Mouse (Mus musculus) adrenal gland, postnatal 36 days (tissue): ENCODE measurements around the gene Gmppa. TPM values are rescaled to one million over a fixed set of nuclear protein-coding genes. Genes with fewer than 3 reads are reported as not detected.

Source experiments
- DNase-seq, 2 experiments: peaks; one replicate each; pipeline ENCODE4 v3.0.0; 2021; ENCODE audit warnings: mixed read lengths in 1 of 2
- total RNA-seq, 2 experiments: library from RNA; stranded (reverse); gene quantifications; 2 replicates each; pipeline ENCODE4 v1.2.3; 2021

The Gmppa gene
- total RNA-seq, 2 experiments from 2014 or later = 58.7 to 72.1 TPM

DNA sequence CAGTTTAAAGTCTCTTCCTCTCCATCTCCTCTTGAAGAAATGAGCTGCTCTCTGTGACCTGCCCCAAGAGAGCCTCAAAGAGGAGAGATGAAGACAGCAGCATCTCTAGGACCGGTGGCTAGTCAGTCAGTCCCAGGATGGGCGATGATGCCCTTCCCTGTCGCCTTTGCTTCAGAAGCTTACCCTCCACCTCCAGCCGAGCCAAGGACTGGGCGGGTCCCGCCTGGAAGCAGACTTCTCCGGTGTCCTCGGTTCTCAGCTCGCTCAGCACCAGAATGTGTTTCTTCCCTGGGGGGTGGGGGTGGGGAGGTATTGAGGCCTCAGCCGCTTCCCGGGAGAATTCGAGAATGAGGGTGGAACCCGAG, 51.3 kb downstream of the Gmppa start:
- no peak for DNase-seq

DNA sequence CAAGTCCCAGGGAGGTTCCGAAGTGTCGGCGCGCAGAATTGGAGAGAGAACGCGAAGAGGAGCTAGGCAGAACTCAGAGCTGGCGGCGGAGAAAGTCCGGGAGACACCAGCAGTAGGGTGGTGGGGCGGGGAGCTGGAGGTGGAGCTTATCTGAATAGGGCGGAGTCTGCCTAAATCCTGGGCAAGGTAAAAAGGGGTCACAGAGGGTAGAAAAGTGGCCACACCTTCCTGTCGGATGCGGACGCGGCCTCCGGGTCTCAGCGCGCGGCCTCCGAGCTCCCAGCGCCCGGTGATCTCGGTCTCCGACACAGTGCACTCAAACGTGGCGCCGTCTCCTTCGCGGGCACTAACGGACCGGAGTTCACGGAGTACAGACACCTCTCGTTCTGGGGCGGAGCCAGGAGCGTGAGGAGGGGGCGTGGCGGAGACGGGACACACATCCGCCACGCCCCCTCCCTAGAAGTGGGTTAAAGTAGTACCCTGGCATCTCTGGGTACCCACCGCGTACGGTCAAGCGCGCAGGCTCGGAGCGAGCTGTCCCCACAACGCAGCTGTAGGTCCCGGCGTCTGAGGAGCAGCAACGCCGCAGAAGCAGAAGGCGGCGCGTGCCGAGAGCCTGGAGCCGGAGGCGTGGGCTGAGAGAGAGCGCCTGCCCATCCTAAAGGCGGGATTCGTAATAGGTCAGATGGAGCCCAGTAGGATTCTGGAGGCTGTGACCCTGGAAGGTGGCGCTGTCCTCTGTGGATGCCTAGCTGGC, 51.9 kb downstream of the Gmppa start:
- DNase-seq = peak; percentile 92

DNA sequence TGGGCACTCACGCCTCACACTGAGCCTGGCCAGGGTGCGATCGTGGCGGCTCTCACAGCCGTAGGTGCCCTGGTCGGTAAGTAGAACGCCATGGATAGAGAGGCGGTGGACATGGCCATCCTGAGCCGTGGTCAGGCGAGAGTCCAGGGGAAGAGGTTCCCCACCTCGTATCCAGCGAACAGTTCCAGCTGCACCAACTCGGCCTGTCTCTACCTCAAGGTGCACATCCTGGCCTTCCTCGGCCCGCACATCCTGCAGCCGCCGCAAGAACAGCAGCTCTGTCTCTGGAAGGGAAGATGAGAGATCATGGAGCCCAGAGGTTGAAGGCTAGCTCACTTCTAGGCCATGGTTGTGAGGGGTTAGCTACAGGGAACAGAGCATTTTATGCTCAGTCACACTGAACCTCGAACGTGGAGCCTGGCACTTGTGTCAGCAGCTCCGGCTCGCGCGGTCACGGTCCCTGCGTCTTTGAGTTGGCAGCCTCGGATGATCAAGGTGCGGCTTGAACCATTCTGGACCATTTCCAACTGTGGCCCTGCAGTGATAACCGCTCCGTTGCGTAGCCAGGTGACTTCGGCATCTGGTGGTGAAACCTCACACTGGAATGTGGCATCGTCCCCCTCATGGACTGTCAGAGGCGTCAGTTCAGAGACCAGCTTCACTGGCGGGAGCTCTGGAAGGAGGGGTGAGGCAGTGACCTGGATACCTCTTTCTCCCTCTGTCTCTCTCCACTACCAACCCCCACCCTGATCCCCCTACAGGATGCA, 55.2 kb downstream of the Gmppa start:
- no peak for DNase-seq

DNA sequence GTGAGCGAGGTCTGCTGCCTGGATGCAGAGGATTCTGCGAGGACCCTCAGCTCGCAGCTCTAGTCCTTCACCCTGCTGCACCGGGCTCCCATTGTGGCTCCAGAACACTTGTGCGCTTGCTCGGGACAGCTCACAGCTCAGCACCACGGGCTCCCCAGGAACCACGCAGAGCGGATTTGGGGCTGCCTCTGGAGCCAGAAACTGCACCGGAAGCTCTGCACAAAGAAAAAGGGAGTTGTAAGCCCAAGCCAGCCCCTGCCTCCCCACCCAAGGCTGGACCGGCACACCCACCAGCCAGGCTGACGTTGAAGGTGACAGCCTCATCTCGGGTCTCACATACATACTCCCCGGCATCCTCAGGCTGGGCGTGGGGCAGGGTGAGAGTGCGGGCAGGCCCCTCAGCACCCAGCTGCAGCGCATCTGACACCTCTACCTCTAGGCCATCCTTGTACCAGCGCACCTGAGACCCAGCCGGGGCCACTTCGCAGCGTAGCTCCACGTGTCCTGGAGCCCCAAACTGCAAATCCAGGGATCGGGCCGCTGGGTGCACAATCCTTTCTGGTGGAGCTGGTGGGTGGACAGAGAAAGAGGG, 56.9 kb downstream of the Gmppa start:
- no peak for DNase-seq

Other genes starting within 250 kb of the Gmppa start
- gene Ankzf1, start 243.8 kb upstream of the Gmppa start, total RNA-seq = 10 to 100 TPM; 13.7 to 16.8 TPM
- gene Atg9a, start 243.7 kb upstream of the Gmppa start, total RNA-seq = 10 to 100 TPM; 38.0 to 43.7 TPM
- 10 to 100 TPM; 20.2 to 22.2 TPM for gene Glb1l, start 225.1 kb upstream of the Gmppa start, total RNA-seq
- 100 to 1,000 TPM in 1 of 2 experiments, 10 to 100 TPM in 1; 94.9 to 125 TPM for gene Stk16, start 225.1 kb upstream of the Gmppa start, total RNA-seq
- gene Tuba4a, start 216.1 kb upstream of the Gmppa start, total RNA-seq = 10 to 100 TPM; 26.0 to 70.0 TPM
- gene A630095N17Rik, start 203.8 kb upstream of the Gmppa start, total RNA-seq = not detected
- gene Dnajb2, start 199.5 kb upstream of the Gmppa start, total RNA-seq = 100 to 1,000 TPM in 1 of 2 experiments, 10 to 100 TPM in 1; 67.9 to 138 TPM
- 10 to 100 TPM; 38.2 to 54.2 TPM for gene Ptprn, start 171.4 kb upstream of the Gmppa start, total RNA-seq
- 100 to 1,000 TPM in 1 of 2 experiments, 10 to 100 TPM in 1; 90.7 to 118 TPM for gene Resp18, start 157.5 kb upstream of the Gmppa start, total RNA-seq
- 100 to 1,000 TPM in 1 of 2 experiments, 10 to 100 TPM in 1; 88.1 to 112 TPM for gene Dnpep, start 117.9 kb upstream of the Gmppa start, total RNA-seq
- 10 to 100 TPM; 18.6 to 19.5 TPM for gene Des, start 75.6 kb upstream of the Gmppa start, total RNA-seq
- gene Speg, start 60.6 kb upstream of the Gmppa start, total RNA-seq = 10 to 100 TPM in 1 of 2 experiments, 1 to 10 TPM in 1; 9.8 to 10.8 TPM
- 1 to 10 TPM; 3.1 to 4.8 TPM for gene Asic4, start 14.5 kb downstream of the Gmppa start, total RNA-seq
- gene Chpf, start 43.4 kb downstream of the Gmppa start, total RNA-seq = 10 to 100 TPM; 55.3 to 63.1 TPM
- 1 to 10 TPM; 2.6 to 4.1 TPM for gene Tmem198, start 43.6 kb downstream of the Gmppa start, total RNA-seq
- gene Obsl1, start 70.5 kb downstream of the Gmppa start, total RNA-seq = 10 to 100 TPM; 59.8 to 67.4 TPM
- 10 to 100 TPM; 21.8 to 34.7 TPM for gene Inha, start 71.1 kb downstream of the Gmppa start, total RNA-seq
- gene Stk11ip, start 85.6 kb downstream of the Gmppa start, total RNA-seq = 10 to 100 TPM; 16.6 to 20.6 TPM
- 100 to 1,000 TPM in 1 of 2 experiments, 10 to 100 TPM in 1; 99.2 to 120 TPM for gene Slc4a3, start 110.3 kb downstream of the Gmppa start, total RNA-seq